Mouse (Mus musculus): ENCODE results near the gene Golga1. TPM values are rescaled to one million over a fixed set of nuclear protein-coding genes. Genes with fewer than 3 reads are reported as not detected.

Gene Golga1
- polyA plus RNA-seq, 1 experiment from 2014 or later, result 36.4 TPM

DNA sequence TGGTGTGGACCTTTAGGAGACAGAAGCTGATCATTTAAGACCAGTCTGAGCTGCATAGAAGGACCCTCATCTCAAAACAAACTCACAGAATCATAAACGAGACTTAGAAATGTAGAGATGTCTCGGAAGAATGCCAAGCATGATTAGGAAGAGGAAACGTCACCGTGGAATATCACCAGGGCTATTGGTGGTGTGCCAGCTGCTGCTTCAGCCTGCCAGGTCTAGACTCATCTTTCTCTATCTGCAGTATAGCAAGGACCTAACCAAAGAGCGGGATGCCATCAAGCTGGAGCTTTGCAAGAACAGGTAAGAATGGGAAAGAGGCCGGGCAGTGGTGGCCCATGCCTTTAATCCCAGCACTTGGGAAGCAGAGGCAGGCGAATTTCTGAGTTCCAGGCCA is 91.6 kb downstream of the Golga1 start:
- DNase-seq (ENCODE audit: low spot score), result peak; percentile 27
- no peak for ATAC-seq

DNA sequence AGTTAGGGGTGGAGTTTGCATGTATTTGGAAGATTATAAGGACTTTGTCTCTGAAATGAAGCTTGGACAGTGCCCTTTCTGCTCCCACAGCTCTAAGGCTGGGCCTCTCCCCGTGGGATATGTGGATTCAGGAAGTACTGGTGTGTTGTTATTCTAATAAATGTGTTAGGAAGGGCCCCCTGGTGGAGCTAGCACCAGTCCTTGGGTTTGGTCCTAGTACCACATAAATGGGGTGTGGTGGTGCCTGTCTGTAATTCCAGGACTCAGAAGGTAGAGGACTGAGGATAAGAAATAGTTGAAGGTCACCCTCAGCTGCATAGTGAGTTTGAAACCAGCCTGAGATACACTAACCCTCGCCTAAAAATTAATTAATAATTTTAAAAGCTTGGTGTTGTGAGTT is 92.1 kb downstream of the Golga1 start:
- H3K36me3 ChIP-seq (ENCODE audit: control insufficient read depth, insufficient read depth, low read length), result no peaks in the 10 kb centered on the region
- no peak overlapping the region for H3K9ac ChIP-seq (ENCODE audit: low read length)
- no peaks in the 10 kb centered on the region for H3K9me3 ChIP-seq (replicated peaks; ENCODE audit: control insufficient read depth, low read length)
- 49% methylated on average over 2 of the region's 2 CpGs for WGBS
- H3K4me2 ChIP-seq (ENCODE audit: low read length), result no peak overlapping the region
- no peaks in the 10 kb centered on the region for H3K27me3 ChIP-seq (replicated peaks; ENCODE audit: control insufficient read depth, insufficient read depth, low read length)
- no peak overlapping the region for H3K4me3 ChIP-seq (ENCODE audit: low read depth, low read length)
- DNase-seq (ENCODE audit: low spot score), result no peak
- H3K4me1 ChIP-seq (ENCODE audit: control insufficient read depth, insufficient read depth, low read length), result no peaks in the 10 kb centered on the region
- no peak for ATAC-seq
- H3K27ac ChIP-seq (ENCODE audit: low read depth, low read length), result no peak overlapping the region

More for the DNA sequence above, 91.6 kb downstream of the Golga1 start:
- Histone ChIP-seq H3K4me3 (ENCODE audit: low read depth, low read length) (no peak overlapping the region), H3K9ac (ENCODE audit: low read length) (no peak overlapping the region), H3K9me3 (replicated peaks; ENCODE audit: control insufficient read depth, low read length) (no peaks in the 10 kb centered on the region), H3K36me3 (ENCODE audit: control insufficient read depth, insufficient read depth, low read length) (no peaks in the 10 kb centered on the region), H3K27ac (ENCODE audit: low read depth, low read length) (no peak overlapping the region), H3K4me1 (ENCODE audit: control insufficient read depth, insufficient read depth, low read length) (no peaks in the 10 kb centered on the region), H3K4me2 (ENCODE audit: low read length) (no peak overlapping the region), H3K27me3 (replicated peaks; ENCODE audit: control insufficient read depth, insufficient read depth, low read length) (no peaks in the 10 kb centered on the region)
- WGBS, result 75% methylated on average over 7 of the region's 7 CpGs

DNA sequence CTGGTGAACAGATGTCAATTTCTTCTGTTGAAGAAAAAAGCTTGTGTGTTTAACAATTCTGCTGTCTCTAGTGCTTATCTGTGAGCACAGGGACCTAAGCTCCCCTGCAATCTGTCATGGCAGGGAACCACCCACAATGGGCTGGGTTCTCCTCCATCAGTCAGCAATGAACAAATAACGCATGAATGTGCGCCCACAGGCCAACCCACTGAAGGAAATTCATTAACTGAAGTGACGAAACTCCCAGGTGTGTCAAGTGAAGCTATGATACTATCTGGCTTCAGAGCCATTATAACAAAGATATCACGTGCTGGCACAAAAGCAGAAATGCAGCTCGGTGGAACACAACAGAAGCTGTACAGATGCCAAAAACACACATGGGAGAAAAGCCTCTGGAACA is 95.3 kb downstream of the Golga1 start:
- Histone ChIP-seq H3K27me3 (replicated peaks; ENCODE audit: control insufficient read depth, insufficient read depth, low read length) (no peaks in the 10 kb centered on the region), H3K27ac (ENCODE audit: low read depth, low read length) (no peak overlapping the region), H3K4me1 (ENCODE audit: control insufficient read depth, insufficient read depth, low read length) (no peaks in the 10 kb centered on the region), H3K36me3 (ENCODE audit: control insufficient read depth, insufficient read depth, low read length) (no peaks in the 10 kb centered on the region), H3K4me2 (ENCODE audit: low read length) (no peak overlapping the region), H3K9ac (ENCODE audit: low read length) (no peak overlapping the region), H3K4me3 (ENCODE audit: low read depth, low read length) (no peak overlapping the region), H3K9me3 (replicated peaks; ENCODE audit: control insufficient read depth, low read length) (no peaks in the 10 kb centered on the region)
- 84% methylated on average over 5 of the region's 5 CpGs for WGBS
- no peak for ATAC-seq
- no peak for DNase-seq (ENCODE audit: low spot score)

DNA sequence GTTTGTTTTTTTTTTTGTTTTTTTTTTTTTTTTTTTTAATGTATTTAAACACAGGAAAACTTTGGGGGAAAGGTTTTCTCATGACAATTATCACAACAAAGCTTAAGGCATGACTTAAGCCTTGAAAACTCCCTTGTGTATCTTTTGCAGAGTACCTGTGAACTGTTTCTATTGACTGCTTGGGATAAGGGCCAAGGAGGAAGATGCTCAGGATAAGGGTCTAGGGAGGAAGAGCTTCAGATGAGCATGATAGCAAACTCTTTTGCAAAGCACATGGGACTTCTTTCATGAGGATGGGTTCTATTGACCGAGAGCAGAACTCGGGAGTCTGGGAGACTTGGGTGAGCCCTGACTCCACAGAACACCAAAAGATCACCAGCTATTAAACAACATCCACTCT is 95.7 kb downstream of the Golga1 start:
- H3K27ac ChIP-seq (ENCODE audit: low read depth, low read length), result no peak overlapping the region
- no peaks in the 10 kb centered on the region for H3K9me3 ChIP-seq (replicated peaks; ENCODE audit: control insufficient read depth, low read length)
- H3K36me3 ChIP-seq (ENCODE audit: control insufficient read depth, insufficient read depth, low read length), result no peaks in the 10 kb centered on the region
- no peak overlapping the region for H3K4me2 ChIP-seq (ENCODE audit: low read length)
- DNase-seq (ENCODE audit: low spot score) (no peak), ATAC-seq (no peak)
- no peaks in the 10 kb centered on the region for H3K27me3 ChIP-seq (replicated peaks; ENCODE audit: control insufficient read depth, insufficient read depth, low read length)
- 87% methylated on average over 2 of the region's 2 CpGs for WGBS
- H3K4me1 ChIP-seq (ENCODE audit: control insufficient read depth, insufficient read depth, low read length), result no peaks in the 10 kb centered on the region
- H3K4me3 ChIP-seq (ENCODE audit: low read depth, low read length), result no peak overlapping the region
- H3K9ac ChIP-seq (ENCODE audit: low read length), result no peak overlapping the region

Other genes with a start within 250 kb of the Golga1 start
- 0.67 and 0.95 TPM in 2 replicates for gene Nr6a1, start 137.9 kb downstream of the Golga1 start, polyA plus RNA-seq (2014; fragmentation: Nextera tagmentation; extraction: Ambion mirVana)
- 1.9 and 2.5 TPM in 2 replicates for gene Olfml2a, start 133.6 kb downstream of the Golga1 start, polyA plus RNA-seq (2014; fragmentation: Nextera tagmentation; extraction: Ambion mirVana)
- 1.4 and 1.8 TPM in 2 replicates for gene Wdr38, start 68.1 kb downstream of the Golga1 start, polyA plus RNA-seq (2014; fragmentation: Nextera tagmentation; extraction: Ambion mirVana)
- gene Arpc5l, start 60.2 kb downstream of the Golga1 start, polyA plus RNA-seq (2014; fragmentation: Nextera tagmentation; extraction: Ambion mirVana), result 142 and 144 TPM in 2 replicates
- 779 and 875 TPM in 2 replicates for gene Rpl35, start 59.9 kb downstream of the Golga1 start, polyA plus RNA-seq (2014; fragmentation: Nextera tagmentation; extraction: Ambion mirVana)
- 12.1 and 15.9 TPM in 2 replicates for gene Scai, start 125.2 kb upstream of the Golga1 start, polyA plus RNA-seq (2014; fragmentation: Nextera tagmentation; extraction: Ambion mirVana)
- 91.7 and 102 TPM in 2 replicates for gene Ppp6c, start 160.9 kb upstream of the Golga1 start, polyA plus RNA-seq (2014; fragmentation: Nextera tagmentation; extraction: Ambion mirVana)

Data from forebrain, embryonic 14.5 days (tissue).